Mouse (Mus musculus) ovary, postnatal 14 days (tissue): Measurements from ENCODE around the gene Wdr73.
"Not testable (repeated sequence)": the region's sequence is repeated elsewhere in the genome, so short reads cannot be mapped to it uniquely, and the experiment has no call there.

Experiments
- DNase-seq: peaks from one replicate; pipeline ENCODE4 v3.0.0; 2022; ENCODE audit warnings: low spot score

Gene Wdr73

GRCm38 (mm10) chr7:80900944-80901501 is at the start of gene Wdr73:
TSS of gene Wdr73 (minus strand) at chr7:80901269.
- peak; percentile 84 for DNase-seq

DNA sequence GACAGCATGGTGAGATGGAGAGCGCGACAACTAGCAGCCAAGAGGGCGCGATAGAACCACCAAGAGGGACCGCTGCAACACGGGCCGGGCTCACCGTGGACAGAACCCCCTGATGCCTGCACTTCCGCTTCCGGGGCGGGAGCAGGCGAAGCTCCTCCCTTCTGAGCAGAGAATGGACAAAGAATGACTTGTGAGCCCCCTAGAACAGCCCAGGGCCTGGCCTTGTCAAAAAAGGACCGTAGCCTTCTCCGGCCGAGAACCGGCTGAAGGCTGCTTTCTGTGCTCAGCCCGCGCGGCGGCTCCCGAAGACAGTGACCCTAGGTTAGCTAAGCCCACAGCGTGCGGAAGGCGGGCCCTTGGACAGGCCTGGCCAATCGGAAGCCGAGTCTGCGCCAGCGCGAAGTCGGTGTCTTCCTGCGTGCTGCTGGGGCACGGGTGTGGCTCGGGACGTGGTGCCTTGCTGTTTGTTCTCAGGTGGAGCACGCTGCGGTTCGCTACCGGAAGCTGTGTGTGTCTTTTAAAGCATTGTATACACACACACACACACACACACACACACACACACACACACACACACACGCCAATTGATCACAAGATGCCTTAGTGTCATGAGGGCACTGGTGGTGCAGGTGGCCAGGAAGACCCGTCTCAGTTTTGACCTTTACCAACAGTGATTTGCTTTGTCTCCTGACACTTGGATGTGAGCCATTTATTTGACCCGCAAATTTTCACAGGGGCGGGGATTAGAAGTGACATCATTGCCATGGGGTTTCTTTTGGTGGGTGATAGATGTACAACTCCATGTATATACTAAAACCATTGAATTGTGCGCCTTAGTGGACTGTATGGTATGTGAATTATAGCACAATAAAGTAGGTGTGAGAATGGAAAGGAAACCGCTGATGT is 46.6 kb upstream of the Wdr73 start, which contains the start of gene Sec11a:
TSS of gene Sec11a (minus strand) at position 336 of the 906 bp plus-strand sequence.
- DNase-seq = peak; percentile 88

DNA sequence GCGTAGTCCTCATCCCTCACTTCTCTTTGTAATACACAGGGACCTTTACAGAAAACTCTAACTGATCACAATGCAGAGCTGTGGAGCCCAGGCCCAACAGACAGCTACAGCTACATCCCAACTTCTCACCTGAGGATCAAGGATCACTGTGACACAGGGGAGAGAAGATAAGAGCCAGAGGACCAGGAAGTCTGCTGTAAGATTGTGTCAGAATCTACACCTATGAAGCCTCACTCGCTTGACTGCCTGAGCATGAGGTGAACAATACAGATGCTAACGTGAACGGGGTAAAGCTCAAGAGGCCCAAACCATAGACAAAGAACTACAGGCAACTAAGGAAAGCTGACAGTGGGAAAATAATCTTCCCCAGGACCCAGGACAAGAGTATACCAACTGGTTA is 38.7 kb upstream of the Wdr73 start:
- DNase-seq = no peak

DNA sequence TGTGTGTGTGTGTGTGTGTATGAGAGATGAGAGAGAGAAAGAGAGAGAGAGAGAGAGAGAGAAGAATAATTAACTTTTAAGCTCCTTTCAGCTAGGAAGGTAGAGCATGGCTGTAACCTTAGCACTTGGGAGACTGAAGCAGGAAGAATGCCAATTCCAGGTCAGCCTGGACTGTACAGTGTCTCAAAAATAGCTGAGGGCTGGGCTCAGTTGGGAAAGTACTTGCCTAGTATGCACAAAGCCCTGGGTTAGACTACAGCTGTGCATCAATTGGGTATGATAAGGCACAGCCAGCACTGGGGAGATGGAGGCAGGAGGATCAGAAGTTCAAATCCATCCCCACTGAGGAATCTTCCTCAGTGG is 36.2 kb upstream of the Wdr73 start:
- not testable (repeated sequence) for DNase-seq

DNA sequence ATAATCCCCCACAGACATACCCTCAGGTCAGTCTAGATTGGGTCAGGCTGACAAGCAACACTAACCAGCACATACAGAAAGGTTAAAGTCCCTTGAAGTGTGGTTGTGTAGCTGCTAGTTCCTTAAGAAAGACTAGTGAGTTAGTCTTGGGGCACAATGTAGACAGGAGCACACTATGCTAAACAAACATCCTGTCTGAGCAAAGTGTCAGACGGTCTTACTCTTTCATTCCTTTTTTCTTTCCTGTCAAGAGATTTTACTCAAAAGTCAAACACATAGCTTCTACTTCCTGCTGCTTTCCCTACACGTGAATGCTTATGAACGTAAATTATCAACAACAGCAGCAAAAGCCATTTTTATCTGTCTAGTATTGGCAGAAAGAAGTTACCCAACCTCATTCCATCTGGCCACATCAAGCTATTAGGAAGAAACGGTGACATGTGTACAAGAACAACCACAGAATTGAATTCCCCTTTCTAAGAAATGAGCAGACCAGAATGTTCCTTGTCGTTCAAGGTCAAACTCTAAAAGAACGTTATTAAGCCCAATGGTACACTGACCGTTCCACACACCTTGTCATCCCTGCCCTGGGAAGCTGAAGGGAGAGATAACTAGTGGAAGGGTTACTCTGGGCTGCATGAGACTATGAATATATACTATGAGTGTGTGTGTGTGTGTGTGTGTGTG is 35.7 kb upstream of the Wdr73 start:
- not testable (repeated sequence) for DNase-seq

GRCm38 (mm10) chr7:80935834-80936233 is 34.8 kb upstream of the Wdr73 start:
- no peak for DNase-seq

DNA sequence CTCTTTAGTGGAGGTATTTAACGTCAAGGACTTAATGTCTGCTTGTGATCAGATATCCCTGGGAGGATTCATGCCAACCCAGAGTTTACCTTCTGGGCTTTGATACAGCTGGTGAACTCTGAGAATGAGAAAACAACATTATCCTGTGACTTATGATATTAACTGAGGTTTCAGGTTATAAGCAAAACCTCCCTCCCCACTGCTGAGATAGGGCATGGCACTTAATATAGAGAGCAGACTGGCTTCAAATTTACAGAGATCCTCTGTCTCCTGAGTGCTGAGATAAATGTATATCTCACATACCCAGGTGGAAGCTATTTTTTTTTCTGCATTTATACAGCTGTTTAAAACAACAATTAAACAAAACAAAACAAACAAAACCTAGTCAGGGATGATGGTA is 31.7 kb upstream of the Wdr73 start:
- DNase-seq = no peak

DNA sequence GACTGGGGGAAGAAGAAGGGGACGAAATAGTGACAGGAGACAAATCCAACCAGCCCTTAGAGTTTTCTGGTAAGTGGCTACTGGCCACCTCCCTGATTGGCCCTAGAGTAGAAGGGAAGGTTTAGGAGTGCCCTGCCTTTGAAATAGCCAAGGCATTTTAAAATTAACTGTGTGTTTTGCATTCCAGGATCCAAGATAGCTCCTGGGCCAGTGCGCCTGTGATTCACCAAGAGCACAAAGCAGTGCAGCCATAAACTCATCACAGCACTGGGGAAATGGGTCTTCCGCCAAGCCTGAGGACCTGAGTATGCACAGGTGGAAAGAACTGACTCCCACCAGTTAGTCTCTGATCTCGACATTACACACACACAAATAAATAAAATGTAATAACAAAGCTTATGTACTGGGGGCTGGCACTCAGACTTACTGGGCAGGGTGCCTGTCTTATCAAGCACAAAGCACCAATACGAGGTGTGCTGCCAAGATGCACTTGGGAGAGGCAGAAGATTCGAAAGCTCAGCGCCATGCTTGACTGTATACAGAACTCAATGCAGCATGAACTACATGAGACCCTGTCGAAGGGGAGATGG is 30.6 kb upstream of the Wdr73 start:
- no peak for DNase-seq

DNA sequence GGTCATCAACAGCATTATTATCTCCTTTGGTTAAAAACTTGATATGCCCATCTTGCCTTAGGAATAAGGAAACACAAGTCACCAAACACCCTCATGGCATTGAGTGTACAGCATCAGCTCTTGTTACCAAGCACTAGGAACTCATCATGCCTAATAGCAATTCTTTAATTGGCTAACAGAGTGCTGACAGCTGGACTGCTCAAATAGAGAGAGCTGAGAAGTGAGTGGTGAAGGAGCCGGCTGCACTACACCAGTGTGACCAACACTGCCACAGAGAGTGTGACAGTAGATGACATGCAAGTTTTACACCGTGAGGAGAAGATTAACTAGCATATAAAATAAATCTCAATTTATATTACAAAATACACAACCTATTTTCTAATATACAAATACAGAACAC is 22.1 kb upstream of the Wdr73 start:
- DNase-seq = no peak

DNA sequence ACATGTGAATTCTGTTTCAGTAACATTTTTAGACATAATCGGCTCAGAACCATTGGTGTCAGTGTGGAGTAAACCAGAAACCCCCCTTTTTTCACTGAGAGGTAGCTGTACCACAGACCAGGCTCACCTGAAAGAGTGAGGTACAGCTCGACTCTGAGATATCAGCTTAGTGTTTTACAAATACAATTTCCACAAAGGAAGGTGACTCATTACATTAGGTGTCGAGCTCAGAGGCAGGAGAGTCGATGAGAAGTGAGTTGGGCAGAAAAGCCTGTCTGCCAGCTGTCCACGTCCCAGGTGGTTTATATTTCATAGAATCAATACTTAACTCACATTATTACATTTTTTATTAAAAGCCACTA is 18.6 kb upstream of the Wdr73 start:
- no peak for DNase-seq

GRCm38 (mm10) chr7:80918982-80919646 is 18.0 kb upstream of the Wdr73 start:
- no peak for DNase-seq

DNA sequence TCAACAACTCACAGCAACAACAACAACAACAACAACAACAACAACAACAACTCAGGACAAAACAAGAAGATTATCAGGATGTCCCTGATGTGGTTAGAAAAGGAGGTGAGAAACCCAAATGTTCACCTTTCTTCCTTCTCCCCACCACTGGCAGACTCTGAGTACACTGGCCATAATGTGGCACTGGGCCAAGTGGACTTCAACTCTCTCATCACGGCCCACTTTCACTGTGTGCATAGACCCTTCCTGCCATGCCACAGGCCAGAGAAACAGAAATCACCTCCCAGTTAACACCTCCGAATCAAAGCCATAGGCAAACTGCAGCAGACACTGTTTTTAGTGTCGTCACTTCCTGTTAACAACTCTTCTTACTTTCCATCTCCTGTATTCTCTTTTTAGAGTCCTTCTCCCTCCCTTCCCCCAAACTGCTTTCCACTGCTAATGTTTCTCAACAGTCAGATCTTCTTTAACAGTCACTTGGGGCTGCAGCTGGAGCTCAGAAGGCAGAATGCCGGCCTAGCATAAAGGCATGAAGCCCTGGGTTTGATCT is 16.9 kb upstream of the Wdr73 start:
- no peak for DNase-seq

DNA sequence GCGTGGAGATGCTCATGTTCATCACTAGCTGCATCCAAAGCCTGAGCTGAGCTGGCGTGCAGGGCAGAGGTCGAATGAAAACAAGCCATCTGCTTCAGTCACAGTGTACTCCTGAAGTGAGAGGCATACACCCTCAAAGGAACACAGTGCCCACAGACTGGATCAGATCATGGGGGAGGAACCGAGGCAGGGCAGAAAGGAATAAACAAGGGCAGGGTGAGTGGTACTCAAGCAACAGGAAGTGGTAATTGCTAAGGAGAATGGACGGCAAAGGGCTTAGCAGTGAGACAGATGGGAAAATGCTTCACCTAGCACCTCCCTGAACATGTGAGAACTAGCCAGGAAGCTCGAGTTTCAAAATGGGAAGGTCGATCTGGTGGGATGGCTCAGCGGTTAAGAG is 11.4 kb upstream of the Wdr73 start:
- no peak for DNase-seq

GRCm38 (mm10) chr7:80911053-80911452 is 10.0 kb upstream of the Wdr73 start:
- no peak for DNase-seq

DNA sequence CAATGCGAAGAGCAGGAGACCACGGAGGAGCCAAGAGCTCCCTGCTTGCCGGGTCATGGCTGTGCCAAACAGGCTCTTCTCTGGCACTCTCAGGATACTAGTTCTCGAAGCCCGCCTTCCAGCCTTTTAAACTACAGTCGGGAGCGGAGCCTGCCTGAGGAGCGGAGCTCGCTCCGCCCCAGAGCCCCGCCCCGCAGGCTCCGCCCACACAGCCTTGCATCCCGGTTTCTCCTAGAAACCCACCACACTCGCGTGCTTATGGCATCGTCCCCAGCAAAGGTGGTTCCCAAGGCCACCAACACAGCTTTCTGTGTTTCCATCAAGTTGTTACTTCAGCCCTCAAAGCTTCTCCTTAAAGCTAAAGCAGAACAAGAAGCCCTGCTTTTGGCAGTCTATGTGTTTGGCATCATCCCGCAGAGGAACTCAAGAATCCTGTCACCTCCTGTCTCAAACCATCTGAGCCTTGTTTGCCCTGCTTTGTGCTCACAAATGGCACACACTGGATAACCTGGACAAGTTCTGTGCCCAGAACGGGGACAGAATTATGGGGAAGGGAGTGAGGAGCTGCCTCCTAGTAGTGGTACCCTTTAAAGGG is 3.9 kb upstream of the Wdr73 start, which contains the start of gene Nmb:
TSS of gene Nmb (minus strand) at position 156 of the 595 bp plus-strand sequence.
- DNase-seq = peak; percentile 55

- no peak for DNase-seq
Measured at GRCm38 (mm10) chr7:80903625-80904422, 2.8 kb upstream of the Wdr73 start.

GRCm38 (mm10) chr7:80901541-80902274 is 639 bp upstream of the Wdr73 start:
- no peak for DNase-seq

DNA sequence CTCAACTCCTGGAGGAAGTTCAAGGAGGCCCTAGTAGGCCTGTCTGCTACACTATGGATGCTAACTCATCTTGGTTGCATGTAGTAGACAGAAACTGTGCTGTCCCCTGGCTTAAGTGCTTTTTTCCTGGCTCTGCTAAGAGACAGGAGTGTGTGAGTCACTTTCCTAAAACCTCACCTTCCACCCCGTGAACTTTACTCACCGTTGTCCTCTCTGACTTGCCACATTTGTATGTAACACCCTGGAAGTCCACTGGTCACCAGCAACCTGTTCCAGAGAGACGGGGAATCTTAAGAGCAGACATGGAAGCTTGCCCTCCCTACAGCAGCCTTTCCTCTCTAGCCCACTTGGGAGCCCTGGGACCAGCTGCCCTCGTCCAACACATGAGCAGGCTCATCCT is 3.3 kb downstream of the Wdr73 start:
- DNase-seq = no peak

DNA sequence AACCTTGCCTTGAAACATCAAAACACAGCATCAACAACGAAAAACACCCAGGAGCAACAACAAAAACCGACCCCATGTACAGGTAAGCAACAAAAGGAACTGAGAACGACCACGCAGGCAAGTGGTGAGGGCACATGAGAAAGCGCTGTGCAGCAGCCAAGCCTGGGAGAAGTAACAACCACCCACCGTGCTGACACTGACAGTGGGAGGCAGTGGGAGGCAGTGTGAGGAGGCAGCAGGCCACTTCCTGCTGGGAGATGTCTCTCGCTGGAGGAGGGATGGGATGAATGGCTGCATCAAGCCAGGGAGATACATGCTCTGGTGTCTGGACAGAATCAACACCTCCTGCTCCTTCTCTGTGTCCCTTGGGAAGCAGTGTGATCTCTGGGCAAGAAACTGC is 3.9 kb downstream of the Wdr73 start:
- no peak for DNase-seq
